Mouse (Mus musculus) adrenal gland, postnatal 10 days (tissue): Measurements from ENCODE around the gene Ntm. TPM values are rescaled to one million over a fixed set of nuclear protein-coding genes. Genes with fewer than 3 reads are reported as not detected.

Experiments used
- DNase-seq: peaks from one replicate; pipeline ENCODE4 v3.0.0; 2021; ENCODE audit warnings: mixed read lengths
- total RNA-seq, 2 experiments: library from RNA; stranded (reverse); gene quantifications; 2 replicates each; pipeline ENCODE4 v1.2.3; 2021

Gene Ntm
- total RNA-seq, 2 experiments from 2014 or later, result 1.5 to 1.7 TPM

- peak; percentile 58 for DNase-seq
Measured at GRCm38 (mm10) chr9:29407954-29408353, 555.0 kb downstream of the Ntm start.

- DNase-seq, result no peak
Measured at GRCm38 (mm10) chr9:29406973-29407372, 556.0 kb downstream of the Ntm start.

GRCm38 (mm10) chr9:29406046-29406445, 556.9 kb downstream of the Ntm start:
- DNase-seq, result no peak

GRCm38 (mm10) chr9:29400151-29400550, 562.8 kb downstream of the Ntm start:
- DNase-seq, result no peak

GRCm38 (mm10) chr9:29396101-29396500, 566.8 kb downstream of the Ntm start:
- no peak for DNase-seq

GRCm38 (mm10) chr9:29393136-29393535, 569.8 kb downstream of the Ntm start:
- no peak for DNase-seq

GRCm38 (mm10) chr9:29390796-29391517, 572.0 kb downstream of the Ntm start:
- DNase-seq, result no peak

GRCm38 (mm10) chr9:29389224-29389623, 573.7 kb downstream of the Ntm start:
- DNase-seq, result no peak

- DNase-seq, result no peak
Measured at GRCm38 (mm10) chr9:29387136-29387535, 575.8 kb downstream of the Ntm start.

- DNase-seq, result no peak
Measured at GRCm38 (mm10) chr9:29377172-29378002, 585.6 kb downstream of the Ntm start.

- no peak for DNase-seq
Measured at GRCm38 (mm10) chr9:29371341-29371740, 591.6 kb downstream of the Ntm start.

GRCm38 (mm10) chr9:29369621-29370020, 593.3 kb downstream of the Ntm start:
- DNase-seq, result no peak

GRCm38 (mm10) chr9:29368291-29368690, 594.6 kb downstream of the Ntm start:
- DNase-seq, result no peak

GRCm38 (mm10) chr9:29357796-29358195, 605.1 kb downstream of the Ntm start:
- no peak for DNase-seq

- DNase-seq, result no peak
Measured at GRCm38 (mm10) chr9:29342303-29342702, 620.6 kb downstream of the Ntm start.

GRCm38 (mm10) chr9:29341292-29341691, 621.6 kb downstream of the Ntm start:
- no peak for DNase-seq

GRCm38 (mm10) chr9:29335671-29336070, 627.3 kb downstream of the Ntm start:
- DNase-seq, result no peak

GRCm38 (mm10) chr9:29332296-29333090, 630.4 kb downstream of the Ntm start:
- DNase-seq, result no peak

GRCm38 (mm10) chr9:29330486-29330885, 632.5 kb downstream of the Ntm start:
- DNase-seq, result no peak

- DNase-seq, result no peak
Measured at GRCm38 (mm10) chr9:29326283-29326682, 636.7 kb downstream of the Ntm start.

GRCm38 (mm10) chr9:29325137-29325536, 637.8 kb downstream of the Ntm start:
- peak; percentile 6 for DNase-seq

- DNase-seq, result no peak
Measured at GRCm38 (mm10) chr9:29319197-29319596, 643.7 kb downstream of the Ntm start.

GRCm38 (mm10) chr9:29318676-29319162, 644.2 kb downstream of the Ntm start:
- no peak for DNase-seq
